Mouse (Mus musculus) liver, embryonic 11.5 days (tissue): ENCODE data around the gene Wdr24. TPM values are rescaled to one million over a fixed set of nuclear protein-coding genes. Genes with fewer than 3 reads are reported as not detected.

ENCODE experiments used
- ATAC-seq: fragments of 200-750 bp; cut with Nextera tagmentation; replicated peaks from 2 replicates; pipeline ENCODE4 v1.8.0; 2017; ENCODE audit warnings: moderate number of reproducible peaks, mild to moderate bottlenecking, moderate TSS enrichment, moderate library complexity; ENCODE audit not compliant: low FRiP score
- DNase-seq: peaks from one replicate; pipeline ENCODE4 v3.0.0-alpha.2; 2017; ENCODE audit warnings: low spot score
- H3K27ac ChIP-seq: fragments of 300-500 bp; sonication (generic); 2 replicates; pipeline ENCODE4 v1.5.1; 2014; ENCODE audit warnings: mild to moderate bottlenecking, low read depth, low read length, control low read depth
- H3K27me3 ChIP-seq: fragments of 300-500 bp; sonication (generic); replicated peaks from 2 replicates; pipeline ENCODE4 v1.6.1; 2014; ENCODE audit warnings: low read length, mixed read lengths; ENCODE audit not compliant: control insufficient read depth, insufficient read depth
- H3K36me3 ChIP-seq: fragments of 300-500 bp; sonication (generic); 2 replicates; pipeline ENCODE4 v1.6.1; 2014; ENCODE audit warnings: mild to moderate bottlenecking, low read length, moderate library complexity, mixed read lengths; ENCODE audit not compliant: control insufficient read depth, insufficient read depth
- H3K4me1 ChIP-seq: fragments of 300-500 bp; sonication (generic); replicated peaks from 2 replicates; pipeline ENCODE4 v1.6.1; 2014; ENCODE audit warnings: low read length, mixed read lengths; ENCODE audit not compliant: control insufficient read depth, insufficient read depth
- H3K4me2 ChIP-seq: fragments of 300-500 bp; sonication (generic); 2 replicates; pipeline ENCODE4 v1.6.1; 2014; ENCODE audit warnings: mild to moderate bottlenecking, control low read depth, moderate library complexity
- H3K4me3 ChIP-seq: fragments of 300-500 bp; sonication (generic); 2 replicates; pipeline ENCODE4 v1.5.1; 2014; ENCODE audit warnings: low read depth, low read length, control low read depth
- H3K9ac ChIP-seq: fragments of 300-500 bp; sonication (generic); 2 replicates; pipeline ENCODE4 v1.6.1; 2014; ENCODE audit warnings: low read depth, low read length, control low read depth
- H3K9me3 ChIP-seq: fragments of 300-500 bp; sonication (generic); 2 replicates; pipeline ENCODE4 v1.6.1; 2016; ENCODE audit warnings: low read length, inconsistent platforms, mixed read lengths; ENCODE audit not compliant: control insufficient read depth
- WGBS: fragments of 180-500 bp; shearing (Covaris S2); extraction: QIAGEN DNeasy Blood & Tissue Kit; methylation state at CpG from one replicate; pipeline ENCODE4 v1.1.7; 2014; 5-methylcytosine and 5-hydroxymethylcytosine counted together
- polyA plus RNA-seq: library from polyadenylated mRNA; unstranded; fragments of >200 nt; fragmentation: Nextera tagmentation; extraction: Ambion mirVana; gene quantifications from 2 replicates; pipeline ENCODE4 v1.2.1, GENCODE M21; 2014

Wdr24 gene
- polyA plus RNA-seq, 1 experiment from 2014 or later = 29.8 TPM

DNA sequence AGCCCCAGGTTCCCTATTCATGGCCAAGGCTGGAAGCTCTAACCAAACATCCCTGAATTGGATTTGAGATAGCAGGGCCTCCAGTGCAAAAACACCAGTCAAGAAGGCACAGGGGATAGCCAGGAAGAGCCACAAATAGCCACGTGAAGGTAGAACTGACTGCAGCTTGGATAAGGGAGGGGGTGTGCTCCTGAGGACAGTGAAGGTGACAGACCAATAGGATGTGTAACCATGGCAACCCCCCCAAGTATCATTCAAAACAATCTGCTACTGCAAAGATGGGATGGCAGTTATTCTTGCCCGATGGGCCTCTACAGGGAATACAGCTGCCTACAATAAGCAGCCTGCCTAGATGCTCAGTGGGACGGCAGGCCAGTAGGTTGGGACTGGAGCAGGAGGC is 14.1 kb downstream of the Wdr24 start:
- peaks cover 38% of the 10 kb centered on the region for H3K4me1 ChIP-seq
- peak overlapping the region; percentile 11; the same call in 1 of the 2 replicates for H3K9ac ChIP-seq

DNA sequence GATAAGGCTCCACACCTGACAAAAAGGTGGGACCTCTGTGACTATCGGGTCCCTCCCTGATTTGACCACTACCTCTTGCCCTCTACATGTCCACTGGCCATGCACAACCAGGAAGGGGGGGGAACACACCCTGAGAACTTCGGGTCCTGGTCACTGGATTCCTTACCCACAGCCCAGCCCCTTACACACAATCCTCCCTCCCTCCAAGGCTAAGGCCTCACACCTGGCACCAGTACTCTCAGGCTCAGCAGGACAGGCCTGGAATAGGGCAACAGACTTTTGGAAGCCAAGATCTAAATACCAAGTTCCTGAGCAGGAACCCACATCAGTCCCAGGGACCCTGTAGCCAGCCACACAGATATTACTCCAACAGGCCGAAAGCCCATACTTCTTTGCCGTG is 15.5 kb downstream of the Wdr24 start:
- no peak for ATAC-seq
- Histone ChIP-seq H3K9ac (no peak overlapping the region), H3K4me2 (no peak overlapping the region), H3K36me3 (peaks cover 40% of the 10 kb centered on the region), H3K4me3 (no peak overlapping the region), H3K9me3 (no peaks in the 10 kb centered on the region), H3K27me3 (no peaks in the 10 kb centered on the region), H3K27ac (no peak overlapping the region), H3K4me1 (peaks cover 44% of the 10 kb centered on the region)
- no peak for DNase-seq
- 83% methylated on average over 4 of the region's 4 CpGs for WGBS

More for the DNA sequence above, 14.1 kb downstream of the Wdr24 start:
- ATAC-seq = no peak
- H3K4me3 ChIP-seq = no peak overlapping the region; the same call in 1 of the 2 replicates
- H3K27ac ChIP-seq = no peak overlapping the region
- peak overlapping the region; percentile 77 for H3K4me2 ChIP-seq
- H3K36me3 ChIP-seq = peaks cover 40% of the 10 kb centered on the region
- DNase-seq = no peak
- H3K9me3 ChIP-seq = no peaks in the 10 kb centered on the region
- 59% methylated on average over 3 of the region's 3 CpGs for WGBS
- H3K27me3 ChIP-seq = no peaks in the 10 kb centered on the region

- H3K9ac ChIP-seq = no peak overlapping the region
- peaks cover 38% of the 10 kb centered on the region for H3K4me1 ChIP-seq
- H3K4me3 ChIP-seq = no peak overlapping the region
- DNase-seq (no peak), ATAC-seq (no peak)
- H3K9me3 ChIP-seq = no peaks in the 10 kb centered on the region
- H3K4me2 ChIP-seq = no peak overlapping the region
- H3K27me3 ChIP-seq = no peaks in the 10 kb centered on the region
- no peak overlapping the region; the same call in 1 of the 2 replicates for H3K27ac ChIP-seq
- H3K36me3 ChIP-seq = peaks cover 40% of the 10 kb centered on the region
- WGBS = 84% methylated on average over 14 of the region's 14 CpGs
Observed at GRCm38 (mm10) chr17:25839455-25840235, 16.2 kb downstream of the Wdr24 start.

GRCm38 (mm10) chr17:25840519-25840918 is 17.1 kb downstream of the Wdr24 start:
- WGBS = 94% methylated on average over 6 of the region's 6 CpGs
- ATAC-seq (no peak), DNase-seq (no peak)
- Histone ChIP-seq H3K27ac (no peak overlapping the region), H3K36me3 (peaks cover 33% of the 10 kb centered on the region), H3K27me3 (no peaks in the 10 kb centered on the region), H3K4me3 (no peak overlapping the region), H3K4me1 (peaks cover 38% of the 10 kb centered on the region), H3K4me2 (no peak overlapping the region), H3K9ac (no peak overlapping the region), H3K9me3 (no peaks in the 10 kb centered on the region)

DNA sequence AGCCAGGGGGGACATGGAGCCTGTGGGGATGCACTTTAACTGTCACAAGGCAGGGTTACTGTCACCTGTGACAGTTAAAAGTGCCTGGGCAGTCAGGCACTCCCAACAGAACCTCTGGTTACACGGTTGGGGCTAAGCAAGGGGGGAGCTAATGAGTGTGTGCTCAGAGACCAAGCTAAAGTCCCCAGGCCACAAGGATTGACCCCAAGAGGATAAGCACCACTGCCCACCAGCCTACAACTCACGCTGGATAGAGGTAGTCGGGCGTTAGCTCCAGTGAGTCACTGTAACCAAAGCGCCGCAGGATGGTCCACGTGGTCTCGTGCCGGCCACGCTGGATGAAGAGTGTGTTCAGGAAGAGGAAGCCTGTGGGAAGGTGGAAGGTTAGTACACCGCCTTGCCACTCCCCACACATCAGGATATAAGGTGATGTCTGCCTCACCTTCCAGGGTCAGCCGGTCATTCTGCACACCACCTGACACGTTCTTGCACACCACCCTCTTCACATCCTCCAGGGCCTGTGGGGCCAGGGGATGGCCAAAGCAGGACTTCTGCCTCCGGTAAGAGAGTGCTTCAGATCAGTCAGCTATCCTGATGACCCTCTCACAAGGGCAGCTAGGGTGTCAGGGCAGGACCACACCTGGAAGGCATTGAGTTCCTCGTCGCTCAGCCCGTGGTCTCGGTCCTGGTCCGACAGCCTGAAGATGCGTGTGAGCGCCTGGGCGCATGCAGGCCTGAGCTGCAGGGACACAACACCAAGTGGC is 17.9 kb downstream of the Wdr24 start, which contains the start of gene Gm20683:
Gm20683 (minus strand) TSS at position 647 of the 764 bp plus-strand sequence.
- no peak within 1 kb of the TSS for H3K9ac ChIP-seq
- 93% methylated on average over 22 of the region's 22 CpGs for WGBS

DNA sequence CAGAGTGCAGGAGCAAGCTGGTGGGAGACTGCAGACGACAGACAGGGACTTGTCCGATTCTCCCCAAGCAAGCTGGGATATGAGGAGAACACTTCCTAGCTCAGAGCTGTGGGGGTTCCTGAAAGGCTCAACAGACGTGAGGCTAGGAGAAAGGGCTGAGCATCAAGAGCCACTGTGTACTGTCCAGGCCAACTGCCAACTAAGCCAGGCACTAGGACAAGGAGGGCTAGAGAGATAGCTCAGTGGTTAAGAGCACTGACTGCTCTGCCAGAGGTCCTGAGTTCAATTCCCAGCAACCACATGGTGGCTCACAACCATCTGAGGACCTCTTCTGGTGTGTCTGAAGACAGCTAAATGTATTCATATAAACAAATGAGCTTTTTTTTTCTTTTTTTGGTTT is 19.1 kb downstream of the Wdr24 start:
- DNase-seq (no peak), ATAC-seq (no peak)
- H3K9ac ChIP-seq = no peak overlapping the region
- H3K4me1 ChIP-seq = peaks cover 22% of the 10 kb centered on the region
- H3K36me3 ChIP-seq = peaks cover 36% of the 10 kb centered on the region
- H3K27me3 ChIP-seq = no peaks in the 10 kb centered on the region
- H3K4me2 ChIP-seq = no peak overlapping the region
- no peaks in the 10 kb centered on the region for H3K9me3 ChIP-seq
- H3K27ac ChIP-seq = no peak overlapping the region
- no peak overlapping the region for H3K4me3 ChIP-seq
- WGBS = 86% methylated on average over 3 of the region's 3 CpGs

More for the DNA sequence above, 17.9 kb downstream of the Wdr24 start, which contains the start of gene Gm20683:
- no peak within 1 kb of the TSS for H3K27ac ChIP-seq
- ATAC-seq = no peak
- H3K9me3 ChIP-seq = no peaks in the 10 kb centered on the region
- no peak for DNase-seq
- H3K4me3 ChIP-seq = no peak within 1 kb of the TSS
- no peak within 1 kb of the TSS for H3K4me2 ChIP-seq
- H3K27me3 ChIP-seq = no peaks in the 10 kb centered on the region
- H3K36me3 ChIP-seq = peaks cover 36% of the 10 kb centered on the region
- H3K4me1 ChIP-seq = peaks cover 33% of the 10 kb centered on the region

DNA sequence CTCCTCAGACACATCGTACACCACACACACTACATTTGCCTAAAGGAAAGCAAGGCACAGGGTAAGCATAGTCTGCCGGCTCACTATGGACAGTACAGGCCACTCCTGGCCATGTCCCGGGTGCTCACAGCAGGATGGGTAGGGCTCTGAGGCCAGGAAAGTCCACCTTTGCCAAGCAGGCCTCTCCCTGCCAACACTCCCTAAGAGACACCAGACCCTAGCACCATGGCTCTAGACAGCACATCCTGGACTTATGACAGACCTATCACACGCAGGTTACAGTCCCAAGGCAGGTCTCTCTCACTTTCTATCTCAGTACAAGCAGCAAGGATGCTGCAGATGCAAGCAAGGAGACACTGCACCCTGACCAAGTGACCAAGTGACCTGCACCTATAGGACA is 19.7 kb downstream of the Wdr24 start:
- H3K9ac ChIP-seq = peak overlapping the region; percentile 93
- H3K27ac ChIP-seq = no peak overlapping the region; the same call in none of the 2 replicates
- ATAC-seq = no peak
- H3K27me3 ChIP-seq = no peaks in the 10 kb centered on the region
- H3K4me1 ChIP-seq = peaks cover 16% of the 10 kb centered on the region
- H3K9me3 ChIP-seq = no peaks in the 10 kb centered on the region
- peak overlapping the region; percentile 93 for H3K4me2 ChIP-seq
- H3K4me3 ChIP-seq = peak overlapping the region; percentile 85
- H3K36me3 ChIP-seq = peaks cover 32% of the 10 kb centered on the region
- DNase-seq = no peak
- 89% methylated on average over 4 of the region's 4 CpGs for WGBS

- WGBS = 2% methylated on average over 38 of the region's 38 CpGs
- peak overlapping the region; percentile 93 for H3K9ac ChIP-seq
- peaks cover 32% of the 10 kb centered on the region for H3K36me3 ChIP-seq
- peak overlapping the region; percentile 93 for H3K4me2 ChIP-seq
- peak overlapping the region; percentile 84 for H3K27ac ChIP-seq
- peak overlapping the region; percentile 85 for H3K4me3 ChIP-seq
- ATAC-seq = peak; percentile 63
- H3K9me3 ChIP-seq = no peaks in the 10 kb centered on the region
- H3K4me1 ChIP-seq = peaks cover 16% of the 10 kb centered on the region
- H3K27me3 ChIP-seq = no peaks in the 10 kb centered on the region
- DNase-seq = no peak
Observed at GRCm38 (mm10) chr17:25843636-25844395, 20.4 kb downstream of the Wdr24 start.
